Mouse (Mus musculus): Measurements from ENCODE around the gene Grifin. TPM values are rescaled to one million over a fixed set of nuclear protein-coding genes. Genes with fewer than 3 reads are reported as not detected.

The Grifin gene
- total RNA-seq, 2 experiments from 2014 or later, result not detected

GRCm38 (mm10) chr5:140606386-140606785 lies 41.5 kb upstream of the Grifin start:
- intact Hi-C loops (cut with DNase I), result no loop called here

GRCm38 (mm10) chr5:140605228-140605627 lies 40.4 kb upstream of the Grifin start:
- DNase-seq (ENCODE audit: extremely low spot score in 1 of 2, low spot score in 2 of 2), result no peak
- TF ChIP-seq CTCF (IDR thresholded peaks at IDR 0.05), result no peak
- no peak overlapping the region for H3K27ac ChIP-seq
- H3K4me3 ChIP-seq, result no peak overlapping the region
- intact Hi-C loops (cut with DNase I), result no loop called here

More at GRCm38 (mm10) chr5:140606386-140606785, 41.5 kb upstream of the Grifin start:
- Histone ChIP-seq H3K27ac (no peak overlapping the region), H3K4me3 (no peak overlapping the region)
- no peak for DNase-seq (ENCODE audit: extremely low spot score in 1 of 2, low spot score in 2 of 2)
- no peak for TF ChIP-seq CTCF (IDR thresholded peaks at IDR 0.05)

GRCm38 (mm10) chr5:140604386-140604785 lies 39.5 kb upstream of the Grifin start:
- TF ChIP-seq CTCF (IDR thresholded peaks at IDR 0.05), result no peak
- intact Hi-C loops (cut with DNase I), result no loop called here
- H3K27ac ChIP-seq, result no peak overlapping the region
- no peak overlapping the region for H3K4me3 ChIP-seq
- DNase-seq (ENCODE audit: extremely low spot score in 1 of 2, low spot score in 2 of 2), result no peak

DNA sequence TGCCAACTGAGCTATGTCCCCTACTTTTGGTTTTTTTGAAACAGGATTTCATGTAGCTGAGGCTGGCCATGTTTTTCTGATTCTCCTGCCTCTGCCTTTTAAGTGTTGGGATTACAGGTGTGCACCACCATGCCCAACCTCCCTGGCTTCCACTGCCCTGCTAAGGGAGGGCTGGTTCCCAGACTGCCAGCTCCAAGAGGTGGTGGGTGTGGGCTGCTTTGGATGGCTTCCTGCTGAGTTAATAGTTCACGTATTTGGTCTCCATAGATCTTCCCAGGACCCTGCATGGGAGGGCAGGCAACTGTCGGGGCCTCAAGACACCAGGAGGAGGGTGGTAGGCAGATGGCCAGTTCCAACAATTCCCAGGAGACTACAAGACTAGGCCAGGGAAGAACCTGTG lies 37.7 kb upstream of the Grifin start:
- TF ChIP-seq CTCF (IDR thresholded peaks at IDR 0.05), result no peak
- no peak overlapping the region for H3K4me3 ChIP-seq
- H3K27ac ChIP-seq, result no peak overlapping the region
- intact Hi-C loops (cut with DNase I), result no loop called here
- DNase-seq (ENCODE audit: extremely low spot score in 1 of 2, low spot score in 2 of 2), result no peak

GRCm38 (mm10) chr5:140601712-140602111 lies 36.8 kb upstream of the Grifin start:
- intact Hi-C loops (cut with DNase I), result no loop called here
- no peak for TF ChIP-seq CTCF (IDR thresholded peaks at IDR 0.05)
- Histone ChIP-seq H3K4me3 (no peak overlapping the region), H3K27ac (no peak overlapping the region)
- DNase-seq (ENCODE audit: extremely low spot score in 1 of 2, low spot score in 2 of 2), result no peak

DNA sequence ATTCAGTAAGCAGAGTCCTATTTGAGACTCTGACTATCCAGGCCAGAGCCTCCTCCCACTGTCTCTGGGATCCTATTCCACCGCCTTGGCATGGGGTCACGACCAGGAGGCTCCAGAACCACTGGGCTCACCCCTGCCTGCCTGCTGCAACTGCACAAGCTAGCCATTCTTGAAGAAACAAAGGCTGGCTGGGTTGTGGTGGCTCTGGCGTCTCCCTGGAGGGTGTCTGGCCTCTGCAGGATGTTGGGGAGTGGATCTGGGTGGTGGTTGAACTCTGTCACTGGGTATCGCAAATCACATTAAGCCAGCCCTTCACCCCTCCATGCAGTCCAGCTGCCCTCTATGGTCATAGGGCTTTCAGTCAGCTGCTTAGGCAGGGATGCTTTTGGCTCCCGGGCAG lies 35.1 kb upstream of the Grifin start:
- no peak overlapping the region for H3K27ac ChIP-seq
- intact Hi-C loops (cut with DNase I), result no loop called here
- DNase-seq (ENCODE audit: extremely low spot score in 1 of 2, low spot score in 2 of 2), result no peak
- no peak overlapping the region for H3K4me3 ChIP-seq
- no peak for TF ChIP-seq CTCF (IDR thresholded peaks at IDR 0.05)

- TF ChIP-seq CTCF (IDR thresholded peaks at IDR 0.05), result no peak
- no peak overlapping the region for H3K27ac ChIP-seq
- DNase-seq (ENCODE audit: extremely low spot score in 1 of 2, low spot score in 2 of 2), result no peak
- no peak overlapping the region for H3K4me3 ChIP-seq
- intact Hi-C loops (cut with DNase I), result no loop called here
Measured at GRCm38 (mm10) chr5:140597787-140598186, 32.9 kb upstream of the Grifin start.

DNA sequence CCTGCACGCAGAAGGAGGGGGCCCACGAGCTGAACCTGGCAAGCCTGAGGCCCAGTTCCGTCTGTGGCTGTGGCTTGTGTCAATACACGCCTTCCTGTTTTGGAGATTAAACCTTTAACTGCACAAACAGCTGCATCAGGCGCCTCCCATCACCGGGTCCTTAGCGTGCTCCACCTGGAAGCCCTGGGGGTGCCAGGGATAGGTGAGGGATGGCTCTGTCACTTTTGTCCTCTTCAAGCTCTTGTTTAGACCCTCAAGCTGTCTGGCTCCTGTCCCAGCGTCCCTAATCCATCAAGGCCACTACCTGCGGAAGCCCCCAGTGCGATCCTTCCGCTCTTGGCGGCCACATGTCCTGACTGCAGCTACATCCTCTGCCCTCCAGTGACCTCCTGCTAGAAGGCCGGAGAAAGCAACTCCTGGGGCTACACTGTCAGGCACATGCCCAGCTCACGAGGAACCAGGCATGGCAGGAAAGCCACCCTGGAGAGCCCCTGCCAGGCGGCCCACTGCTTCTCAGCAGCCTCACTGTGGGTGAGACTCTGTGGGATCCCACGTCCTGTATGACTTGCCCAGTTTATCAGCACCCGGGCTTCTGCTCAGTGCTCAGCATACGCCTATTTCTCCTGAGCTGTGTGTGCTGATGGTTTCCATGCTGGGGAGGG lies 32.2 kb upstream of the Grifin start:
- intact Hi-C loops (cut with DNase I), result no loop called here
- no peak overlapping the region for H3K4me3 ChIP-seq
- no peak for TF ChIP-seq CTCF (IDR thresholded peaks at IDR 0.05)
- DNase-seq (ENCODE audit: extremely low spot score in 1 of 2, low spot score in 2 of 2), result no peak
- no peak overlapping the region for H3K27ac ChIP-seq

DNA sequence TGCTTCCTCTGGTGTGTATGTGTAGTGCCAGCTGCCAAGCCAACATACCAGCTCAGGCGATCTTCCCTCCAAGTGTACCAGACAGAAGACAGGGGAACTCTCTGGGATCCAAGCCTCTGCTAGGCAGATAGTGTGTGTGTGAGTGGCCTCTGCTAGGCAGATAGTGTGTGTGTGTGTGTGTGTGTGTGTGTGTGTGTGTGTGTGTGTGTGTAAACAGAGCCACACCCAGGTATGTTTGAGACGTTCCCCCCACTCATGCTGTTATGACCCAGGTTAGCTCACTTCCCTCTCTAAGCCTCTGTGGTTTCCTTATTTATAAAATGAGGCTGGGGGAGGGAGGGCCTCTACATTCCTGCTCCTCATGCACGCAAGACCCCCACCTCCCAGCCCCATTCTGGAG lies 31.6 kb upstream of the Grifin start:
- intact Hi-C loops (cut with DNase I), result no loop called here
- Histone ChIP-seq H3K27ac (no peak overlapping the region), H3K4me3 (no peak overlapping the region)
- DNase-seq (ENCODE audit: extremely low spot score in 1 of 2, low spot score in 2 of 2), result no peak
- TF ChIP-seq CTCF (IDR thresholded peaks at IDR 0.05), result no peak

DNA sequence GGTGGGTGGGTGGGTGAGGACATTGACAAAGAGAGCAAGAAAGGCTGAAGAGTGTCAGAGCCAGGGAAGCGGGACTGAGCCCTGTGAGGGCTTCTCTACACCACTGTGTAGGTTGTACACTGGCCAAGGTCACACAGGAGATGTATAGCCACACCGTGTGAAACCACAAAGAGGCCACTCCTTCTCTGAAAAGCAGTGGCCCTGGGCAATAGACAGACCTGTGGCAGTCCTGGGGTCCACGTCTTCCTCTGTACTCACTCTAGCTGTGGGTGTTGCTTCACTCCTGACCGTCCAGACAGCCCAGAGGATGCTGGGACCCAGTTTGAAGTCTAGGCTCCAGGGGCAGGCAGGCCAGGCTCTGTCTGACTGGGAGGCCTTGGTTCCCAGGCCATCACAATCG lies 30.0 kb upstream of the Grifin start:
- no peak for TF ChIP-seq CTCF (IDR thresholded peaks at IDR 0.05)
- Histone ChIP-seq H3K4me3 (no peak overlapping the region), H3K27ac (no peak overlapping the region)
- intact Hi-C loops (cut with DNase I), result no loop called here
- DNase-seq (ENCODE audit: extremely low spot score in 1 of 2, low spot score in 2 of 2), result no peak

DNA sequence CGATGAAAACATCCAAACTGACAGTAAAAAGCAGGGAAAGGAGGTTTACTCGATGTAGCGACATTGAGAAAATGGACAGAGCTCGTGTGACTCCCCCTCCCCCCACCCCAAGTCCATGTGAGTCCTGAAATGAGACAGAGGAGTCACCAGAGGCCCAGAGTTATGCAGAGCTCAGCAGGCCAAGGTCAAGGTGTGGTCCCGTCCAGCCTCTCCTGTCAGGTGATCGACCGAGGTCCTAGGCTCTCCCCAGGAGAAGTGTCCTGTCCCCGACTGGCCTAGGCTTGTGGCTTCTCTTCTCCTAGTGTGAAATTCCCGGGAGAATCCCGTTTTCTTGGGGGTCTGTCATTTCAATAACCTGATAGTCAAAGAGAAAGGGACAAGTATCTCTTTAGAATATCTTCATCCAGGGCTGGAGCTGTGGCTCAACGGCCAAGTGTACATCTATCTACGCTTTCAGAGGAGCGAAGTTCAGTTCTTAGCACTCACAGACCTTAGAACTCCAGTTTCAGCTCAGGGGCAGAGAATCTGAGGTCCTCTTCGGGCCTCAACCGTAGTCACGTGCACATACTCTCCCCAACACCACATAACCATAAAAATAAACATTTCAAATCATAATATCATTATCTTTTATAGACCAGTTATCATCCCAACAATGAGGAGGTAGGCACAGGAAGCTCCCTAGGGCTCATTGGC lies 24.4 kb upstream of the Grifin start:
- no peak for DNase-seq (ENCODE audit: extremely low spot score in 1 of 2, low spot score in 2 of 2)
- TF ChIP-seq CTCF (IDR thresholded peaks at IDR 0.05), result no peak
- Histone ChIP-seq H3K4me3 (no peak overlapping the region), H3K27ac (no peak overlapping the region)
- intact Hi-C loops (cut with DNase I), result no loop called here

GRCm38 (mm10) chr5:140583732-140584368 lies 19.0 kb upstream of the Grifin start:
- intact Hi-C loops (cut with DNase I), result no loop called here
- H3K27ac ChIP-seq, result no peak overlapping the region
- H3K4me3 ChIP-seq, result no peak overlapping the region

More at GRCm38 (mm10) chr5:140583732-140584368, 19.0 kb upstream of the Grifin start:
- no peak for DNase-seq (ENCODE audit: extremely low spot score in 1 of 2, low spot score in 2 of 2)
- TF ChIP-seq CTCF (IDR thresholded peaks at IDR 0.05), result no peak

Measured in left cerebral cortex, adult 2 months (tissue).